Mouse (Mus musculus): ENCODE measurements around the gene Dirc2. TPM values are rescaled to one million over a fixed set of nuclear protein-coding genes. Genes with fewer than 3 reads are reported as not detected.

Dirc2 gene
- polyA plus RNA-seq, 1 experiment from 2014 or later = 4.9 TPM

GRCm38 (mm10) chr16:35681327-35682108 is 87.6 kb downstream of the Dirc2 start:
- Histone ChIP-seq H3K9me3 (replicated peaks) (no peaks in the 10 kb centered on the region), H3K4me2 (no peak overlapping the region), H3K4me1 (replicated peaks) (peaks cover 17% of the 10 kb centered on the region), H3K4me3 (replicated peaks) (no peak overlapping the region), H3K9ac (no peak overlapping the region), H3K27ac (no peak overlapping the region), H3K27me3 (peaks cover 15% of the 10 kb centered on the region; the same call in 1 of the 2 replicates), H3K36me3 (no peaks in the 10 kb centered on the region)
- DNase-seq (no peak), ATAC-seq (ENCODE audit: low read depth) (no peak)
- WGBS (ENCODE audit: insufficient replicate concordance) = 65% methylated on average over 17 of the region's 17 CpGs

GRCm38 (mm10) chr16:35678476-35678875 is 90.7 kb downstream of the Dirc2 start:
- Histone ChIP-seq H3K4me1 (replicated peaks) (peaks cover 17% of the 10 kb centered on the region), H3K27me3 (peaks cover 15% of the 10 kb centered on the region), H3K36me3 (no peaks in the 10 kb centered on the region), H3K27ac (no peak overlapping the region), H3K4me3 (replicated peaks) (no peak overlapping the region), H3K9ac (no peak overlapping the region), H3K4me2 (no peak overlapping the region), H3K9me3 (replicated peaks) (no peaks in the 10 kb centered on the region)
- ATAC-seq (ENCODE audit: low read depth) = no peak
- 4% methylated on average over 3 of the region's 3 CpGs for WGBS (ENCODE audit: insufficient replicate concordance)
- DNase-seq = peak; percentile 26

- ATAC-seq (ENCODE audit: low read depth) = peak; percentile 92
- WGBS (ENCODE audit: insufficient replicate concordance) = 12% methylated on average over 8 of the region's 8 CpGs
- no peak overlapping the region for H3K4me2 ChIP-seq
- H3K9me3 ChIP-seq (replicated peaks) = no peaks in the 10 kb centered on the region
- no peaks in the 10 kb centered on the region for H3K36me3 ChIP-seq
- no peak overlapping the region for H3K4me3 ChIP-seq (replicated peaks)
- H3K9ac ChIP-seq = no peak overlapping the region
- DNase-seq = peak; percentile 28
- peaks cover 17% of the 10 kb centered on the region for H3K4me1 ChIP-seq (replicated peaks)
- H3K27me3 ChIP-seq = peaks cover 15% of the 10 kb centered on the region
- no peak overlapping the region for H3K27ac ChIP-seq
Observed at GRCm38 (mm10) chr16:35677511-35678113, 91.5 kb downstream of the Dirc2 start.

- ATAC-seq (ENCODE audit: low read depth) (no peak), DNase-seq (no peak)
- peaks cover 4% of the 10 kb centered on the region; the same call in 1 of the 2 replicates for H3K4me1 ChIP-seq (replicated peaks)
- H3K4me2 ChIP-seq = no peak overlapping the region
- H3K27ac ChIP-seq = no peak overlapping the region
- H3K4me3 ChIP-seq (replicated peaks) = no peak overlapping the region
- H3K27me3 ChIP-seq = peaks cover 33% of the 10 kb centered on the region
- H3K9ac ChIP-seq = no peak overlapping the region
- H3K9me3 ChIP-seq (replicated peaks) = no peaks in the 10 kb centered on the region
- 51% methylated on average over 4 of the region's 4 CpGs for WGBS (ENCODE audit: insufficient replicate concordance)
- no peaks in the 10 kb centered on the region for H3K36me3 ChIP-seq
Observed at GRCm38 (mm10) chr16:35664847-35665246, 104.3 kb downstream of the Dirc2 start.

- H3K4me3 ChIP-seq (replicated peaks) = no peak overlapping the region
- no peak overlapping the region for H3K27ac ChIP-seq
- no peak for DNase-seq
- H3K9ac ChIP-seq = no peak overlapping the region
- peaks cover 42% of the 10 kb centered on the region for H3K27me3 ChIP-seq
- H3K4me1 ChIP-seq (replicated peaks) = peaks cover 4% of the 10 kb centered on the region; the same call in 1 of the 2 replicates
- WGBS (ENCODE audit: insufficient replicate concordance) = 74% methylated on average over 9 of the region's 9 CpGs
- ATAC-seq (ENCODE audit: low read depth) = no peak
- no peaks in the 10 kb centered on the region for H3K36me3 ChIP-seq
- H3K9me3 ChIP-seq (replicated peaks) = no peaks in the 10 kb centered on the region
- H3K4me2 ChIP-seq = no peak overlapping the region
Observed at GRCm38 (mm10) chr16:35663831-35664414, 105.2 kb downstream of the Dirc2 start.

- peak overlapping the region; percentile 25 for H3K4me3 ChIP-seq (replicated peaks)
- WGBS (ENCODE audit: insufficient replicate concordance) = 5% methylated on average over 36 of the region's 36 CpGs
- DNase-seq (no peak), ATAC-seq (ENCODE audit: low read depth) (no peak)
- no peaks in the 10 kb centered on the region for H3K9me3 ChIP-seq (replicated peaks)
- peak overlapping the region; percentile 47 for H3K4me2 ChIP-seq
- no peaks in the 10 kb centered on the region for H3K36me3 ChIP-seq
- no peak overlapping the region for H3K9ac ChIP-seq
- no peak overlapping the region for H3K27ac ChIP-seq
- peaks cover 4% of the 10 kb centered on the region; the same call in 1 of the 2 replicates for H3K4me1 ChIP-seq (replicated peaks)
- peaks cover 67% of the 10 kb centered on the region for H3K27me3 ChIP-seq
Observed at GRCm38 (mm10) chr16:35660222-35660621, 108.9 kb downstream of the Dirc2 start.

GRCm38 (mm10) chr16:35653951-35654350 is 115.2 kb downstream of the Dirc2 start:
- H3K27ac ChIP-seq = no peak overlapping the region
- no peak overlapping the region for H3K9ac ChIP-seq
- H3K4me2 ChIP-seq = no peak overlapping the region
- peaks cover 25% of the 10 kb centered on the region for H3K27me3 ChIP-seq
- no peaks in the 10 kb centered on the region for H3K36me3 ChIP-seq
- H3K4me1 ChIP-seq (replicated peaks) = no peaks in the 10 kb centered on the region
- 75% methylated on average over 5 of the region's 5 CpGs for WGBS (ENCODE audit: insufficient replicate concordance)
- H3K4me3 ChIP-seq (replicated peaks) = no peak overlapping the region
- no peak for ATAC-seq (ENCODE audit: low read depth)
- no peak for DNase-seq
- H3K9me3 ChIP-seq (replicated peaks) = no peaks in the 10 kb centered on the region

- H3K36me3 ChIP-seq = no peaks in the 10 kb centered on the region
- no peak for DNase-seq
- ATAC-seq (ENCODE audit: low read depth) = no peak
- no peak overlapping the region for H3K9ac ChIP-seq
- no peaks in the 10 kb centered on the region for H3K9me3 ChIP-seq (replicated peaks)
- no peak overlapping the region for H3K27ac ChIP-seq
- no peaks in the 10 kb centered on the region for H3K4me1 ChIP-seq (replicated peaks)
- no peak overlapping the region for H3K4me2 ChIP-seq
- 65% methylated on average over 3 of the region's 3 CpGs for WGBS (ENCODE audit: insufficient replicate concordance)
- peaks cover 13% of the 10 kb centered on the region for H3K27me3 ChIP-seq
- no peak overlapping the region for H3K4me3 ChIP-seq (replicated peaks)
Observed at GRCm38 (mm10) chr16:35652706-35653105, 116.5 kb downstream of the Dirc2 start.

GRCm38 (mm10) chr16:35652206-35652605 is 117.0 kb downstream of the Dirc2 start:
- Histone ChIP-seq H3K27ac (no peak overlapping the region), H3K4me3 (replicated peaks) (no peak overlapping the region), H3K4me2 (no peak overlapping the region), H3K36me3 (no peaks in the 10 kb centered on the region), H3K4me1 (replicated peaks) (no peaks in the 10 kb centered on the region), H3K9ac (no peak overlapping the region), H3K27me3 (peaks cover 8% of the 10 kb centered on the region; the same call in 1 of the 2 replicates), H3K9me3 (replicated peaks) (no peaks in the 10 kb centered on the region)
- WGBS (ENCODE audit: insufficient replicate concordance) = 43% methylated on average over 6 of the region's 6 CpGs
- no peak for ATAC-seq (ENCODE audit: low read depth)
- no peak for DNase-seq

- H3K9me3 ChIP-seq (replicated peaks) = no peaks in the 10 kb centered on the region
- H3K4me3 ChIP-seq (replicated peaks) = no peak overlapping the region
- no peaks in the 10 kb centered on the region for H3K27me3 ChIP-seq
- ATAC-seq (ENCODE audit: low read depth) (no peak), DNase-seq (no peak)
- H3K27ac ChIP-seq = no peak overlapping the region
- H3K9ac ChIP-seq = no peak overlapping the region
- 66% methylated on average over 4 of the region's 4 CpGs for WGBS (ENCODE audit: insufficient replicate concordance)
- no peaks in the 10 kb centered on the region for H3K4me1 ChIP-seq (replicated peaks)
- H3K36me3 ChIP-seq = no peaks in the 10 kb centered on the region
- H3K4me2 ChIP-seq = no peak overlapping the region
Observed at GRCm38 (mm10) chr16:35648862-35649261, 120.3 kb downstream of the Dirc2 start.
